Mouse (Mus musculus) E14TG2a.4 (cell line): ENCODE data around the gene Trp63.

Experiments
- CTCF ChIP-seq: conservative IDR thresholded peaks from 2 replicates; pipeline ENCODE4 v1.5.1; 2014; ENCODE audit warnings: low read length
- NANOG ChIP-seq: IDR thresholded peaks from 2 replicates; pipeline ENCODE4 v1.6.1; 2014; ENCODE audit warnings: borderline replicate concordance, low read length, mixed read lengths

GRCm38 (mm10) chr16:25849593-25850464 lies 166.3 kb downstream of the Trp63 start:
- no peak for TF ChIP-seq CTCF
- no peak for TF ChIP-seq NANOG
